In genomic region chr13:39425944-39426343, GRCm38 (mm10) we compare ENCODE assay signal across 19 mouse cellular contexts.
DNase-seq lines count a peak whose midpoint lies in the region; ATAC-seq and TF ChIP-seq lines count a peak whose summit lies in the region.
"Had no signal": no experiment of that assay in that cellular context is flagged by ENCODE, and none has a peak within 500 bp of the region (broad histone marks: within the 10 kb centered on the region; RNA-seq: fewer than 3 reads in every experiment).

No protein-coding gene starts in this region.

- no peaks in the 10 kb centered on the region for H3K27me3 ChIP-seq in liver, embryonic 14.5 days (ENCODE audit: control insufficient read depth, insufficient read depth, low read length)
- H3K27me3 ChIP-seq in liver, embryonic 11.5 days (replicated peaks; ENCODE audit: control insufficient read depth, insufficient read depth, low read length): no peaks in the 10 kb centered on the region
- no peaks in the 10 kb centered on the region for H3K27me3 ChIP-seq in E14TG2a.4 (ENCODE audit: insufficient read depth, low read length)
- H3K27me3 ChIP-seq in hindbrain, embryonic 11.5 days (ENCODE audit: control insufficient read depth, insufficient read depth, low read length): no peaks in the 10 kb centered on the region
- H3K27me3 ChIP-seq: heart, embryonic 15.5 days; hindbrain, embryonic 13.5 days; neural tube, embryonic 15.5 days had no signal

- H3K4me3 ChIP-seq in gastrocnemius, adult 2 months: no peak overlapping the region
- H3K4me3 ChIP-seq in liver, embryonic 14.5 days (ENCODE audit: insufficient read depth in 1 of 2, low read depth in 2 of 2, low read length in 2 of 2): no peak overlapping the region
- no peak overlapping the region for H3K4me3 ChIP-seq in liver, embryonic 11.5 days (ENCODE audit: low read depth, low read length)
- H3K4me3 ChIP-seq in E14TG2a.4 (replicated peaks; ENCODE audit: low read length): no peak overlapping the region
- H3K4me3 ChIP-seq in hindbrain, embryonic 11.5 days (ENCODE audit: low read depth, low read length): no peak overlapping the region
- H3K4me3 ChIP-seq: forebrain, embryonic 10.5 days; heart, embryonic 15.5 days; hindbrain, embryonic 13.5 days; limb, embryonic 13.5 days; neural tube, embryonic 15.5 days had no signal

- H3K4me2 ChIP-seq in liver, embryonic 14.5 days (ENCODE audit: low read depth): no peak overlapping the region
- no peak overlapping the region for H3K4me2 ChIP-seq in liver, embryonic 11.5 days
- H3K4me2 ChIP-seq in hindbrain, embryonic 11.5 days (replicated peaks; ENCODE audit: low read depth, low read length): no peak overlapping the region
- H3K4me2 ChIP-seq: heart, embryonic 15.5 days; hindbrain, embryonic 13.5 days; limb, embryonic 13.5 days; midbrain, embryonic 11.5 days; neural tube, embryonic 15.5 days had no signal

- no peak overlapping the region for H3K9ac ChIP-seq in liver, embryonic 14.5 days (replicated peaks)
- no peak overlapping the region for H3K9ac ChIP-seq in liver, embryonic 11.5 days (ENCODE audit: low read depth, low read length)
- no peak overlapping the region for H3K9ac ChIP-seq in hindbrain, embryonic 11.5 days (ENCODE audit: low read depth, low read length)
- H3K9ac ChIP-seq: heart, embryonic 15.5 days; hindbrain, embryonic 13.5 days; limb, embryonic 13.5 days; neural tube, embryonic 15.5 days had no signal

- DNase-seq in gastrocnemius, adult 2 months: no peak
- no peak for DNase-seq in gastrocnemius, postnatal 14 days
- DNase-seq in liver, embryonic 14.5 days (ENCODE audit: low read depth in 3 of 3, low spot score in 3 of 3): no peak
- no peak for DNase-seq in liver, embryonic 11.5 days (ENCODE audit: low spot score)
- DNase-seq in ZHBTc4 (ENCODE audit: low read depth, low spot score) (peak; percentile 54), adipocyte (ENCODE audit: low spot score) (no peak)
- DNase-seq in hindbrain, embryonic 11.5 days (ENCODE audit: low spot score): no peak
- DNase-seq: cerebellum, adult 18-20 months; kidney, adult 18-20 months; lung, postnatal 10 days; retina, postnatal 1 day had no signal

- no peaks in the 10 kb centered on the region for H3K4me1 ChIP-seq in liver, embryonic 14.5 days (replicated peaks; ENCODE audit: control insufficient read depth in 2 of 2, insufficient read depth in 2 of 2, low read length in 1 of 2)
- H3K4me1 ChIP-seq in liver, embryonic 11.5 days (replicated peaks; ENCODE audit: control insufficient read depth, insufficient read depth, low read length): no peaks in the 10 kb centered on the region
- no peaks in the 10 kb centered on the region for H3K4me1 ChIP-seq in E14TG2a.4 (replicated peaks; ENCODE audit: low read depth, low read length)
- no peaks in the 10 kb centered on the region for H3K4me1 ChIP-seq in hindbrain, embryonic 11.5 days (replicated peaks; ENCODE audit: control insufficient read depth, insufficient read depth, low read length)
- H3K4me1 ChIP-seq: forebrain, embryonic 10.5 days; heart, embryonic 15.5 days; hindbrain, embryonic 13.5 days; limb, embryonic 13.5 days; neural tube, embryonic 15.5 days had no signal

- TF ChIP-seq EP300 in liver, embryonic 14.5 days (IDR thresholded peaks at IDR 0.05; ENCODE audit: low read depth): no peak

- TF ChIP-seq CTCF in gastrocnemius, adult 2 months (IDR thresholded peaks at IDR 0.05): peak; percentile 19; the same call in 1 of the 2 replicates
- TF ChIP-seq CTCF in liver, embryonic 14.5 days (IDR thresholded peaks at IDR 0.05; ENCODE audit: low read depth): peak; percentile 60
- peak; percentile 87 for TF ChIP-seq CTCF in E14TG2a.4 (conservative IDR thresholded peaks at IDR 0.05; ENCODE audit: low read length)

- WGBS in liver, embryonic 14.5 days (ENCODE audit: insufficient replicate concordance): 51% methylated on average over 6 of the region's 6 CpGs
- 60% methylated on average over 6 of the region's 6 CpGs for WGBS in liver, embryonic 11.5 days
- WGBS in hindbrain, embryonic 11.5 days: 60% methylated on average over 6 of the region's 6 CpGs

- intact Hi-C loops in gastrocnemius, adult 2 months (cut with DNase I): no loop called here
- intact Hi-C loops in gastrocnemius, postnatal 14 days (cut with DNase I; ENCODE audit: low total_unique reads): no loop called here

- H3K27ac ChIP-seq in gastrocnemius, adult 2 months: no peak overlapping the region
- no peak overlapping the region for H3K27ac ChIP-seq in liver, embryonic 14.5 days
- no peak overlapping the region for H3K27ac ChIP-seq in liver, embryonic 11.5 days (ENCODE audit: low read depth, low read length)
- H3K27ac ChIP-seq in hindbrain, embryonic 11.5 days (ENCODE audit: low read depth, low read length): no peak overlapping the region
- H3K27ac ChIP-seq: forebrain, embryonic 10.5 days; heart, embryonic 15.5 days; hindbrain, embryonic 13.5 days; limb, embryonic 13.5 days; neural tube, embryonic 15.5 days had no signal

- H3K36me3 ChIP-seq in liver, embryonic 14.5 days (replicated peaks; ENCODE audit: control insufficient read depth, insufficient read depth, low read depth): no peaks in the 10 kb centered on the region
- H3K36me3 ChIP-seq in liver, embryonic 11.5 days (ENCODE audit: control insufficient read depth, insufficient read depth, low read length): no peaks in the 10 kb centered on the region
- H3K36me3 ChIP-seq in E14TG2a.4 (ENCODE audit: insufficient read depth, low read length): no peaks in the 10 kb centered on the region
- H3K36me3 ChIP-seq in hindbrain, embryonic 11.5 days (ENCODE audit: control insufficient read depth, insufficient read depth, low read length): no peaks in the 10 kb centered on the region
- H3K36me3 ChIP-seq: forebrain, embryonic 10.5 days; heart, embryonic 15.5 days; hindbrain, embryonic 13.5 days; limb, embryonic 13.5 days; neural tube, embryonic 15.5 days had no signal

- ATAC-seq in liver, embryonic 14.5 days (ENCODE audit: insufficient read depth): no peak
- ATAC-seq in liver, embryonic 11.5 days (replicated peaks; ENCODE audit: low FRiP score): no peak
- no peak for ATAC-seq in hindbrain, embryonic 11.5 days (ENCODE audit: low FRiP score)
- ATAC-seq: activated CD4-positive, CD25-positive, alpha-beta regulatory T cell, adult 4 months had no signal

- H3K9me3 ChIP-seq in liver, embryonic 14.5 days (ENCODE audit: control insufficient read depth, low read length): no peaks in the 10 kb centered on the region
- no peaks in the 10 kb centered on the region for H3K9me3 ChIP-seq in liver, embryonic 11.5 days (ENCODE audit: control insufficient read depth, low read length)
- no peaks in the 10 kb centered on the region for H3K9me3 ChIP-seq in E14TG2a.4 (ENCODE audit: low read length)
- H3K9me3 ChIP-seq in hindbrain, embryonic 11.5 days (ENCODE audit: control insufficient read depth, low read length): no peaks in the 10 kb centered on the region
- H3K9me3 ChIP-seq: forebrain, embryonic 10.5 days; heart, embryonic 15.5 days; hindbrain, embryonic 13.5 days; limb, embryonic 13.5 days; neural tube, embryonic 15.5 days had no signal

Comparison
In these comparisons a context has a peak if more than half of its experiments do, and no peak if none do; other contexts are left out.
1. CTCF ChIP-seq: peak in every context shown above with its lines; median percentile 87 in E14TG2a.4; 60 in liver, embryonic 14.5 days; 19 in gastrocnemius, adult 2 months.